Mouse (Mus musculus): ENCODE results near the gene Pus7.

Pus7 gene

DNA sequence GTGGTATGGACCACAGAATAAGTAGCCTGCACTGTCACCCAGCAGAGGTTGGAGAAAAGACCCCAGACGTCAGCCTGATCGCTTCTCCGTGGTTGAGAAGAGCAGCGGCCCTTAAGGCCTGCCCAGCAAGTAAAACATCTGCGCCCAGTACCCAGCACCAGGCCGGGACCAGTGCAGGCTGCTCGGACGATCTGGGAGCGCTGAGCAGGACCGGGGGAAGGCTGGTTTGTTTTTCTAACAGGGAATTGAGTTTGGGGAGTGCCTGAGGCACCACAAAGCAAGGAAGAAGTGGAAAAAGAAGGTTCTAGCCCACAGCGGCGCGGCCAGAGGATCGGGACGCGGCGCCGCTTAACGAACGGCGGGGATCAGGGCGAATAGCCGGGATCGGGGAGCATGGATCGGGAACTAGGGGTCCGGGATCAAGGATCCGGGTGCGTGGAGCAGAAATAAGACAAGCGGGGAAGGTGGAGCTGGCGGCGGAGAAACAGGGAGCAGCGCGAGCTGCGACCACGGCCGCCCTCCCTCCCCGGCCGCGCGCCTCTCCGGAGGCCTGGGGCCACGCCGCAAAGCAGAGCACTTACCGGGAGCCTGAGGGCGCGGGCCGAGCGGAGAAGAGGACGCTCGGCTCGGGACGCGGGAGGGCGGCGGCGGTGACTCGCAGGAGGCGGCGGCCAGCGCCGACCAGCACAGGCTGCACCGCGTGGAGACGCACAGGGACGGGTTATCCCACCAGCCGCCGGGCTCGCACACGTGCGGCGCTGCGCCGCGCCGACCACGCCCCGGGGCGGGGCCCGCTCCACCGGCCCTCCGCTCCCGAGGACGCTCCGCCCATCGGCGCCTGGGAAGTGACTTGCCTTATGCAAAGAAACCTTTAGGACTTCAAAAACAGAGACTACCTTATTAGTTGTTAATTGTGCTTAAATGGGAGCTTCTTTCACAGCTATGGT is at the start of gene Pus7:
Gene Pus7, minus strand, starts transcription at position 781 of the 947 bp plus-strand sequence.
- DNase-seq: peak; percentile 87

GRCm38 (mm10) chr5:23830897-23831752 is 47.6 kb upstream of the Pus7 start:
- peak; percentile 20 for DNase-seq

GRCm38 (mm10) chr5:23826321-23827004 is 43.0 kb upstream of the Pus7 start:
- peak; percentile 30 for DNase-seq

- no peak for DNase-seq
Observed at GRCm38 (mm10) chr5:23824171-23824733, 40.7 kb upstream of the Pus7 start.

DNA sequence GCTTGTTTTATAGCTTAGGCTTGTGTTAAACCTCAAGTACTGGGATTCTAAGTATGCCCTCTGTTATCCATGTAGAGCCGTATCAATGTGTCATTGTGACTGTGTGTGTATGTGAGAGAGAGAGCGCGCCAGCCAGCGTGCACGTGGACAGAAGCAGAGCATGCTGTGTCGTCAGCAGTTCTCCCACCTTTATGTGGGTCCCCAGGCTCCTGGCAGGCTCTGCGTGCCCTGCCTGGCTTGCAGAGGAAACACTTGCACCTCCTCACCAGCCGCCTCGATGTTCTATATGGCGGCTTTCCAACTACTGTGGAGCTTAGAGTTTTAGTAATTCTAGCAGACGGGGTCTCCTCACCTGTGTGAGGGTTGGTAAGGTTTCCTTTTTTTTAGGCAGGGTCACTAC is 38.8 kb upstream of the Pus7 start:
- DNase-seq: no peak

DNA sequence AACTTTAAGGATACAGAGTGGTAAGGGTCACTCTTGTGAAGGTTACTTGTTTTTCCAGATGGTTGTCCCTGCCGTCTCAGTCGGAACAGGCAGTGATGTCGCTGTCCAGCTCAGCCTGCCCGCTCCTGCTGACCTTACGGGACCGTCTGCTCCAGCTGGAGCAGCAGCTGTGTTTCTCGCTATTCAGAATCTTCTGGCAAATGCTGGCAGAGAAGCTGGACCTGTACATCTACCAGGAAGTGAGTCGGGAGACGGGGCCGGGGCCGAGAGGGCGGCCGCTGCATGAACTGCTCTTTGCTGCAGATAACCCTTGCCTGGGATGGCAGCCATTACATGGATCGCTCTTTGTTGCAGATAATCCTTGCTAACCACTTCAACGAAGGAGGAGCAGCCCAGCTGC is 33.2 kb upstream of the Pus7 start:
- no peak for DNase-seq

- DNase-seq: no peak
Observed at GRCm38 (mm10) chr5:23814841-23815240, 31.3 kb upstream of the Pus7 start.

- no peak for DNase-seq
Observed at GRCm38 (mm10) chr5:23792726-23793125, 9.2 kb upstream of the Pus7 start.

DNA sequence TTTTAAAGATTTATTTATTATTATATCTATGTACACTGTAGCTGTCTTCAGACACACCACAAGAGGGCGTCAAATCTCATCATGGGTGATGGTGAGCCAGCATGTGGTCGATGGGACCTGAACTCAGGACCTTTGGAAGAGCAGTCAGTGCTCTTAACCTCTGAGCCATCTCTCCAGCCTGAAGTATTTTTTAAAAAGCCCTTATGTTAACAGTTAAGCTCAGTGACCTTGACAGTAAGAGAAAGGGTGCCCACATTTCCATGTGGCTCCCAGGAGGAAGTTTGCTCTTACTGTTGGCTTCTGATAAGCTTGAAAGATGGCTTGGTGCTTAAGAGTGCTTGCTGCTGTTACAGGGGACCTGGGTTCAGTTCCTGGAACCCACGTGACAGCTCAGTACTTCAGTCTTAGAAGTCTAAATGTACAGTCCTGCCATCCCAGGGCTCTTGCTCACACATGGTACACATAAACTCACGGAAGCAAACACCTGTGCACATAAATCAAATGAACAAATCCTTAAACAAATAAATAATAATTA is 5.6 kb upstream of the Pus7 start:
- DNase-seq: no peak

GRCm38 (mm10) chr5:23788390-23788830 is 4.9 kb upstream of the Pus7 start:
- DNase-seq: no peak

GRCm38 (mm10) chr5:23787536-23788389 is 4.3 kb upstream of the Pus7 start, which contains the start of gene Rint1:
Rint1 (plus strand) TSS chr5:23787711.
- peak; percentile 94 for DNase-seq

GRCm38 (mm10) chr5:23782051-23782810 is 1.3 kb downstream of the Pus7 start:
- no peak for DNase-seq

- DNase-seq: no peak
Observed at GRCm38 (mm10) chr5:23781172-23781571, 2.3 kb downstream of the Pus7 start.

DNA sequence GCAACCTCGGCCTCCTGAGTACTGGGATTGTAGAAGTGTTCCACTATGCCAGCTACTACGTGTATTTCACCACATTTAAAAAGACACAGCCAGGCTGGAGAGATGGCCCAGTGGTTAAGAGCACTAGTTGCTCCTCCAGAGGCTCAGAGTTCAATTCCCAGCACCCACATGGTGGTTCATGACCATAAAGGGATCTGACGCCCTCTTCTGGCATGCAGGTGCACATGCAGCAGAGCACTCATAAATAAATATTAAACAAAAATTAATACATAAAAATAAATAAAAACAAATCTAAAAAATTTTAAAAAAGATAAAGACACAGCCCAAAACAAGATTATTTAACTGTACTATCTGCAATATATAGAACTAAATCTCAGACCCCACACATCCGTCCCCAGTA is 3.0 kb downstream of the Pus7 start:
- DNase-seq: no peak

DNA sequence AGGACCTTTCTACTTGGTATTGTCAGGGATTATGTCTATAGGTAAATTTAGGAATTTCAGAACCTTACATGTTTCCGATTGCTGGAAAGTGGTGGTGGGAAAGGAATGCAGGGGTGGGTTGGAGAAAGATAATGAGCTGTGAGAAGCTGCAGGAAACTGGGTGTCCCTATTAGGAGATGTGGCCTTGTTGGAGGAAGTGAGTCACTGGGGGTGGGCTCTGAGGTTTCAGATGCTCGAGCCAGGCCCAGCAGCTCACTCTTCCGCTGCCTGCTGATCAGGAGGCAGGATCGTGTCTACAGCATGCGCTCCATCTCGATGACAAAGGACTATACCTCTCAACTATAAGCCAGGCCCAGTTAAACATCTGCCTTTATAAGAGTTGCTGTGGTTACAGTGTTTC is 9.3 kb downstream of the Pus7 start:
- DNase-seq: no peak

DNA sequence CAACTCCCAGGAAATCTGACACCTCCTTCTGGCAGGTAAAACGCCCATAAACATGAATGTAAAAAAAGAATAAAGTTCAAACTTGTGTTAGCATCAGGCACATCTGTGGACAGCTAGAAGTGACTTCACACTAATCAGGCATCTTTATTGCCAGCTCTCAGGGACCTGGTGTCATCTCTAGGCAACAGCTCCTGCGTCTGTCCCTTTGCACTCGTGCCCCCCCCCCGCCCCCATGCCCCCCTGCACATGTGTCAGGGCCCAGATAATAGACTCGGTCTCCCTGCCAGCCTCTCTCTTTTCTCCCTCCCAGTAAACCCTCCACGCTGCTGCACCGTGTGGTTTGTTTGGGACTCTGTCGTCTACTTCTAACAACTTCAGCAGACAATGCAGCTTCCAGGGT is 12.4 kb downstream of the Pus7 start:
- DNase-seq: no peak

GRCm38 (mm10) chr5:23764557-23764956 is 19.0 kb downstream of the Pus7 start:
- peak; percentile 45 for DNase-seq

DNA sequence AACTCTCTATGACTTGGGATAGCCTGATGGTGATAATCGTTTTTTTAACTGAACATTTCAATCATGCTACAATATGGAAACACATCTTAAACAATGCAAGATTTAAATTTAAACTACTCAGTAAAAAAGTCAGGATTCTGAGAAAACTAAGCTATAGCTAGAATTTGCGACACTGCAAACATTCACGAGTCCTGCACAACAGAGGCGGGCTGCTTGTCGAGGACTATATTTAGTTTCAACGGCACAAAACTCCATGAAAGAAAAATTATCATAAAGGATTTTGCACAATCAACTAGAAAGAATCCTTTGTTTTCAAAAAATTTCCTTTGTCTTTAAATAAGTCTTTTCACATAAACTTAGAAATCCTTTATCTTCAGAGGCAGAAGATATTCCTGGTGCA is 21.0 kb downstream of the Pus7 start:
- DNase-seq: no peak

DNA sequence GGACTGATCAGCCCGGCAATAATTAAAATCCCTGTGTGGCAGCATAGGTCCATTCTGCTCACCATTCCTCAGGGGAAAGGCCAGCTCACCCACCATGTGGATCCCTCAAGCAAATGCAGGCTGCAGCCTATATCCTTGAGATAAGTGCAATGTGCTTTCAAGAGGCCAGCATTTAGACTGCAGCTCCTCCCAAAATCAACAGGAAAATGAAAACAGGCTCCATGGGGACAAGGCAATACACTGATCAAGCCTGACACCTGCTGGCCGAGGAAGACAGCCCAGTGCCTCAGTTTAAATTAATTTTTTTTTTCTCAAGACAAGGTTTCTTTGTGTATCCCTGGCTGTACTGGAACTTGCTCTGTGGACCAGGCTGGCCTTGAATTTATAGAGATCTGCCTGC is 24.9 kb downstream of the Pus7 start:
- peak; percentile 40 for DNase-seq

DNA sequence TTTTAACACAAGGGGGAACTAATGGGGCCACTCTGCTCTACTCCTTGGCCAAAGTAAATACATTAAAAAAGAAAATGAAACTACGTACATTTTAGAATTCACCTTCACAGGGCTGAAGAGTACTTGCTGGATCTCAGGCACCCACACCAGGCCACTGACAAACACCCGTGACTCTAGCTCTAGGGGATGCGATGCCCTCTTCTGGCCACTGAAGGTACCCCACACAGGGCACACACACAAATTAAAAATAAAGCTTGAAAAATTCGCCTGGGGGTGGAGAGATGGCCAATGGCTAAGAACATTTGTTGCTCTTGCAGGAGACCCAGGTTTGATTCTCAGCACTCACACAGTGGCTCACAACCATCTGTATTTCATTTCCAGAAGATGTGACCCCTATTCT is 27.1 kb downstream of the Pus7 start:
- no peak for DNase-seq

DNA sequence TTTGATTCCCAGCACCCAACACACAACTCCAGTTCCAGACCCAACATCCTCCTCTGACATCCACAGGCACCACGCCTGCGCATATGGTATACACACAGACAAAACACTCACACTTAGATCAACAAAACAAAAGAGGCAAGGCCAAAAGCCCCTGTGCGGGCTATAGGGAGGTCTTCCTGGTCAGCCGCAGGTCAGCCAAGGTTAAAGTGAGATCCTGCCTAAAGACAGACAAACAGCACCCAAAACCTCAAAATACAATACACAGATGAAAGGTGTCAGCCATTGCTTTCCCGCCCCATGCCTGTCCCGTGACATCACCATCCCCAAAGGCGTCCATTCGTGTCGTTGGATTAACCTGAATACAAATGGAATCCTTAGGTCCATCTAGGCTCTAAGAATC is 27.9 kb downstream of the Pus7 start:
- DNase-seq: no peak

Measured in right cerebral cortex, adult 18-20 months (tissue).